Mouse (Mus musculus): ENCODE measurements around the gene Igfbp2. TPM values are rescaled to one million over a fixed set of nuclear protein-coding genes. Genes with fewer than 3 reads are reported as not detected.

The Igfbp2 gene
- polyA plus RNA-seq, 1 experiment from 2014 or later: 399 TPM

GRCm38 (mm10) chr1:72875708-72876107 is 51.4 kb downstream of the Igfbp2 start:
- Histone ChIP-seq H3K4me1 (peaks cover 57% of the 10 kb centered on the region), H3K27me3 (peaks cover 5% of the 10 kb centered on the region; the same call in 1 of the 2 replicates), H3K36me3 (no peaks in the 10 kb centered on the region), H3K9me3 (no peaks in the 10 kb centered on the region), H3K9ac (no peak overlapping the region), H3K4me3 (no peak overlapping the region; the same call in 1 of the 2 replicates), H3K4me2 (0 out of 2 replicates have a peak overlapping the region, but pooled peaks have one; percentile 10), H3K27ac (no peak overlapping the region)
- WGBS: 7% methylated on average over 3 of the region's 3 CpGs
- no peak for ATAC-seq (ENCODE audit: insufficient number of reproducible peaks, low FRiP score, low TSS enrichment, low read depth)

- Histone ChIP-seq H3K27ac (peak overlapping the region; percentile 17; the same call in 1 of the 2 replicates), H3K36me3 (no peaks in the 10 kb centered on the region), H3K4me1 (peaks cover 53% of the 10 kb centered on the region), H3K4me2 (0 out of 2 replicates have a peak overlapping the region, but pooled peaks have one; percentile 10), H3K27me3 (peaks cover 5% of the 10 kb centered on the region; the same call in 1 of the 2 replicates), H3K4me3 (no peak overlapping the region), H3K9me3 (no peaks in the 10 kb centered on the region), H3K9ac (no peak overlapping the region)
- no peak for ATAC-seq (ENCODE audit: insufficient number of reproducible peaks, low FRiP score, low TSS enrichment, low read depth)
- WGBS: 28% methylated on average over 3 of the region's 3 CpGs
These were observed 51.8 kb downstream of the Igfbp2 start for GRCm38 (mm10) chr1:72876111-72876510.

- no peak overlapping the region for H3K4me3 ChIP-seq
- H3K27me3 ChIP-seq: no peaks in the 10 kb centered on the region
- H3K4me1 ChIP-seq: peaks cover 44% of the 10 kb centered on the region
- H3K9ac ChIP-seq: no peak overlapping the region
- H3K4me2 ChIP-seq: peak overlapping the region; percentile 37
- 8% methylated on average over 3 of the region's 3 CpGs for WGBS
- no peaks in the 10 kb centered on the region for H3K9me3 ChIP-seq
- ATAC-seq (ENCODE audit: insufficient number of reproducible peaks, low FRiP score, low TSS enrichment, low read depth): no peak; the same call in 1 of the 2 replicates
- H3K36me3 ChIP-seq: no peaks in the 10 kb centered on the region
- H3K27ac ChIP-seq: peak overlapping the region; percentile 74
These were observed 53.6 kb downstream of the Igfbp2 start for GRCm38 (mm10) chr1:72877892-72878291.

DNA sequence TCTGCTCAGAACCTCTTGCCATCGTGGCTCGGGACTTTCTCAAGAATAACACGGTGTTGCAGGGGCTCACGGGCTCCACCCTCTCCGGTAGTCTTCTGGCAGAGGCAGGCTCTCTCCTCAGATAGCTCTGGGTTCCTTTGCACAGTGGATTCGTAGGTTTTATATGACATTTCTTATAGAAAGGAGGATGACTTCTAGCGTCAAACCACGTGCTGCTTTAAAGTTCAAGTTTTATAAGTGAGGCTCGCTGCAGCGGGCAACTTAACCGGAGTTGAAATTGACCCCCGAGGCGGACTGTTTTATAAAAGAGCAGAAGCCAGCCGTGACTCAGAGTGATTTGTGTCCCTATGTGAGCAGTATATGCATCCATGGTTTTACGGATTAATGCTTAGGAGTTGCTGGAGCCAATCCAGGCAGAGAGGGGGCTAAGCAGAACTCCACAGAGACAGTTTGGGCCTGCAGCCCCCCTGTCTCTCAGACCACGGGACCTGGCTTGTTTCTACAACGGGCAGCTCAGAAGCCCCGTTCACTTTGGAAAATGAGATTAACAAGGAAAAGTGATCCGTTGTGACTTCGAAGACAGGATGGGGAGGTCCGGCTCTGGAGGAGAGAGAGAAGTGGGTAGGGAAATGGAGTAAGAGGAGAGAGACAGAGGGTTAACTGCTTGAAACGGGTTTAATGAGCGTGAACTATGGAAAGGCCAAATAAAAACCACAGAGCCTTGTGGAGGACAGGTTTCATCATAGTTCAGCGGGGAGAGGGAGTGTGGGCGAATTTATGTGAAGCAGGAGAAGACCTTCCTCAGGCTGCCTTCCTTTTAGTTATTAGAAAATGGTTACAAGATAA is 54.4 kb downstream of the Igfbp2 start:
- Histone ChIP-seq H3K4me3 (no peak overlapping the region), H3K4me2 (peak overlapping the region; percentile 37), H3K9ac (no peak overlapping the region), H3K36me3 (no peaks in the 10 kb centered on the region), H3K9me3 (no peaks in the 10 kb centered on the region), H3K27ac (peak overlapping the region; percentile 74), H3K27me3 (no peaks in the 10 kb centered on the region), H3K4me1 (peaks cover 42% of the 10 kb centered on the region)
- 17% methylated on average over 25 of the region's 25 CpGs for WGBS
- 0 out of 2 replicates have a peak, but pooled peaks have one; percentile 40 for ATAC-seq (ENCODE audit: insufficient number of reproducible peaks, low FRiP score, low TSS enrichment, low read depth)

GRCm38 (mm10) chr1:72879319-72879634 is 55.0 kb downstream of the Igfbp2 start:
- WGBS: 50% methylated on average over 4 of the region's 4 CpGs
- no peak overlapping the region; the same call in 1 of the 2 replicates for H3K4me2 ChIP-seq
- H3K36me3 ChIP-seq: no peaks in the 10 kb centered on the region
- no peaks in the 10 kb centered on the region for H3K27me3 ChIP-seq
- no peaks in the 10 kb centered on the region for H3K9me3 ChIP-seq
- no peak overlapping the region for H3K9ac ChIP-seq
- no peak for ATAC-seq (ENCODE audit: insufficient number of reproducible peaks, low FRiP score, low TSS enrichment, low read depth)
- H3K27ac ChIP-seq: peak overlapping the region; percentile 74; the same call in 1 of the 2 replicates
- no peak overlapping the region for H3K4me3 ChIP-seq
- peaks cover 36% of the 10 kb centered on the region for H3K4me1 ChIP-seq

DNA sequence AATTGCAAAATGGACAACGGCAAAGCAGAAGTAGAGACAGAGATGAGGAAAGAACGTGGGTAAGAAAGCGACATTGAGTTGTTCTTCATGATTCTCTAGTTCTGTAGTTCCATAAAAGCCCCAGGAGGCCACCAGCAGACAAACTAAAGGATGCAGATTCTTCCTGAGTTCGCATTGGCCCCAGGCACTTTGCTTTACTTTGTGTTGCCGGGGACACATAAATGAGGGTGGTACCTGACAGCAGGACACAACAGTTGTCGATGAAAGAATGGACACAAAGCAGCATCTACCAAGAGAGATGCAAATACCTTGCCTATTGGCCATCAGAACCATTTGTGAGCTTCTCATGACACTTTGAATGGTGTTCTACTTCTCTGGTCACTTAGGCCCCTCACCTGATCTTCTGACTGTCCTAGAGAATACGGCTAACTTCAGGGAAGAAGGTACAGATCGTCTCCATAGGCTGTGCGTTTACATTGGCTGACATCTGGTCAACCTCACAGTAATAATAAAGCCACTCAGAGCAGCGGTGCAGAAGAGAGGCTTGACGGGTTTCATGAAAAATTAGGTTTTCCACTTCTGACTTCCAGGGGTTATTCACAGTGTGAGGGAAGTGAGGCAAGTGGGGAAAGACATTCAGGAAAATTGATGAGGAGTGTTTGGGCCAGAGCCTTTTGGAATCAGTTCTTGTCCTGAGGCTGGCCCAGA is 61.0 kb downstream of the Igfbp2 start:
- Histone ChIP-seq H3K27me3 (no peaks in the 10 kb centered on the region), H3K4me1 (peaks cover 4% of the 10 kb centered on the region; the same call in 1 of the 2 replicates), H3K4me3 (no peak overlapping the region), H3K4me2 (no peak overlapping the region), H3K9ac (no peak overlapping the region), H3K27ac (peak overlapping the region; percentile 48; the same call in 1 of the 2 replicates), H3K36me3 (no peaks in the 10 kb centered on the region), H3K9me3 (no peaks in the 10 kb centered on the region)
- 72% methylated on average over 11 of the region's 11 CpGs for WGBS
- ATAC-seq (ENCODE audit: insufficient number of reproducible peaks, low FRiP score, low TSS enrichment, low read depth): no peak; the same call in 1 of the 2 replicates

DNA sequence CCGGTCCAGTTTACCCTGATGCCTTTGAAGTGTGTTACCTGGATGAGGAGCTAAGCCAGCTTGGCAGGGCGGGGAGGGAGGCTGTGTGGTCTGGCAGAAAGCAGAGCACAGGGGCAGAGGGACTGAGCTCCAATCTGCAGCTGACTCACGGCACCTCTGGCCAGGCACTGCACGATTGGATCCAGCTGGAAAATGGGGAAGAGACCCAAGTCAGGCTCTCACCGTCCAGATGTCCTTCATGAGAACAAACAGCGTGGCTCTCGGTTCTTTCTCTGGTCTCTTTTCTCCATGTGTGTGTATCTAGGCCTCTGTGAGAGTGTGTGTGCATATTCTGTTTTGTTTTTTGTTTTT is 61.5 kb downstream of the Igfbp2 start:
- Histone ChIP-seq H3K36me3 (no peaks in the 10 kb centered on the region), H3K4me3 (no peak overlapping the region), H3K4me2 (no peak overlapping the region), H3K9ac (no peak overlapping the region), H3K9me3 (no peaks in the 10 kb centered on the region), H3K27ac (no peak overlapping the region), H3K4me1 (peaks cover 4% of the 10 kb centered on the region; the same call in 1 of the 2 replicates), H3K27me3 (no peaks in the 10 kb centered on the region)
- 42% methylated on average over 7 of the region's 7 CpGs for WGBS
- peak; percentile 82 for ATAC-seq (ENCODE audit: insufficient number of reproducible peaks, low FRiP score, low TSS enrichment, low read depth)

DNA sequence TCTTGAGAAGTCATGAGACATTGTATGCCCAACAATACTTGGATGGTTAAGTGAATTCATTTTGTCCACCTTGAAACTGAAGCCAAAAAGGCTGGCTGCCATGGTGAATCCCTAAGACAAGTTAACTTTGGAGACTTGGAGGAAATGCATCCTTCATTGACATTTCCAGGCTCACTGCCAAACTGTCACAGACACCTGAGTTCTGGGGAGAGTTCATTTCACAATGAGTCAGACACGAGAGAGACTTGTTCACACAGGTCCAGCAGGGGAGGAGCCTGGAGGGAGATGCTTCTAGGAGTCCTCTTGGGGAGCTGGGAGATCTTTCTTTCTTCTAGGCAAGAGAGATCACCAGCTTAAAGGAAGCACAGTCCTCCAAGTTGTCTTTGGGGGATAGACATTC is 63.6 kb downstream of the Igfbp2 start:
- H3K27ac ChIP-seq: no peak overlapping the region; the same call in 1 of the 2 replicates

DNA sequence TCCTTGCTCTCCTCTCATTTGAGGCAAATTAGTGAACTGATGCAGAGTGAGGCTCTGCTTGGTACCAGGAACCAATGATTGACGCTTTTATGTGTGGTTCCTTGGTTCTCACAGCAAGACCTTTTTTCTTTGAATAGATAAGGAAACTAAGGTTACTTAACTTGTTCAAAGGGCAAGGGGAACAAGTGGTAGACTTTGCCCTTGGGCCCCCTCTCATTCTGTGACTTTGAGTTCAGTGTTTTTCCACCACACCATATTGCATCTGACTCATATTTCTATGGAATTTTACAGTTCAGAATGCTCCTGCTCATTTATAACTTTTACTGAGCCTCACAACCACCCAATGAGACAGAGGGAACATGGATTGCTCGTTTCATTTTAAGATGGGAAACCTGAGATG is 71.5 kb downstream of the Igfbp2 start:
- Histone ChIP-seq H3K4me1 (no peaks in the 10 kb centered on the region), H3K27me3 (no peaks in the 10 kb centered on the region), H3K4me3 (no peak overlapping the region), H3K36me3 (no peaks in the 10 kb centered on the region), H3K27ac (no peak overlapping the region), H3K9me3 (no peaks in the 10 kb centered on the region), H3K9ac (no peak overlapping the region), H3K4me2 (no peak overlapping the region)
- 81% methylated on average over 2 of the region's 2 CpGs for WGBS
- ATAC-seq (ENCODE audit: insufficient number of reproducible peaks, low FRiP score, low TSS enrichment, low read depth): no peak

More for the DNA sequence above, 63.6 kb downstream of the Igfbp2 start:
- no peak for ATAC-seq (ENCODE audit: insufficient number of reproducible peaks, low FRiP score, low TSS enrichment, low read depth)
- Histone ChIP-seq H3K4me3 (no peak overlapping the region), H3K36me3 (no peaks in the 10 kb centered on the region), H3K9ac (no peak overlapping the region), H3K4me2 (no peak overlapping the region), H3K4me1 (peaks cover 4% of the 10 kb centered on the region; the same call in 1 of the 2 replicates), H3K9me3 (no peaks in the 10 kb centered on the region), H3K27me3 (no peaks in the 10 kb centered on the region)
- 27% methylated on average over 1 of the region's 1 CpGs for WGBS

Other genes starting within 250 kb of the Igfbp2 start
- gene Smarcal1, start 241.3 kb upstream of the Igfbp2 start, polyA plus RNA-seq (2015; fragmentation: Nextera tagmentation; extraction: Ambion mirVana): 21.6 and 23.8 TPM in 2 replicates
- not detected in 2 replicates for gene Ankar, start 123.9 kb upstream of the Igfbp2 start, polyA plus RNA-seq (2015; fragmentation: Nextera tagmentation; extraction: Ambion mirVana)
- 1,437 and 1,953 TPM in 2 replicates for gene Rpl37a, start 113.2 kb upstream of the Igfbp2 start, polyA plus RNA-seq (2015; fragmentation: Nextera tagmentation; extraction: Ambion mirVana)
- gene Igfbp5, start 50.4 kb downstream of the Igfbp2 start, polyA plus RNA-seq (2015; fragmentation: Nextera tagmentation; extraction: Ambion mirVana): 108 and 118 TPM in 2 replicates
- not detected in 2 replicates for gene Tnp1, start 191.4 kb downstream of the Igfbp2 start, polyA plus RNA-seq (2015; fragmentation: Nextera tagmentation; extraction: Ambion mirVana)